Mouse (Mus musculus): Measurements from ENCODE around the gene Inhbc. TPM values are rescaled to one million over a fixed set of nuclear protein-coding genes. Genes with fewer than 3 reads are reported as not detected.
A peak's percentile ranks its signal among the peaks of the same experiment; 100 is the strongest.
"Not testable (repeated sequence)": the region's sequence is repeated elsewhere in the genome, so short reads cannot be mapped to it uniquely, and the experiment has no call there.

Gene Inhbc
- polyA plus RNA-seq, 1 experiment from 2014 or later, result not detected

DNA sequence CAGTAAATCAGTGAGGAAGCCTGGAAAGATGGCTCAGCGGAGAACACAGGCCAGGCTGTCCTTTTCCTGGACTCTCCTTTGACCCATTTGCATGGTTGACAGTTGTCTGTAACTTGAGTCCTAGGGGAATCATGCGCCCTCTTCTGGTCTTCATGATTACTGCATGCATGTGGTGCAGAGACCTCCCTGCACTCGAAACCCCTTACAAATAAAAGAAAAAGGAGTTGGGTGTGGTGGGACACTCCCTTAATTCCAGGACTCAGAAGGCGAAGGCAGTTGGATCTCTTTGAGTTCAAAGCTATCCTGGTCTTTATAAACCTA, 57.9 kb downstream of the Inhbc start:
- H3K9me3 ChIP-seq (ENCODE audit: low read depth, low read length), result no peaks in the 10 kb centered on the region
- H3K27me3 ChIP-seq (ENCODE audit: insufficient read depth, low read length), result no peaks in the 10 kb centered on the region
- H3K27ac ChIP-seq (ENCODE audit: low read depth), result peak overlapping the region; percentile 84
- no peaks in the 10 kb centered on the region for H3K4me1 ChIP-seq (ENCODE audit: insufficient read depth)
- peak overlapping the region; percentile 77 for H3K4me3 ChIP-seq (ENCODE audit: low read depth, low read length)
- DNase-seq (peak; percentile 97), ATAC-seq (ENCODE audit: insufficient read depth) (peak; percentile 71)
- peak overlapping the region; percentile 76 for H3K9ac ChIP-seq
- under 1% methylated on average over 4 of the region's 4 CpGs for WGBS
- H3K36me3 ChIP-seq (ENCODE audit: insufficient read depth), result peaks cover 23% of the 10 kb centered on the region
- TF ChIP-seq CTCF (IDR thresholded peaks at IDR 0.05; ENCODE audit: low read depth), result peak; percentile 92
- H3K4me2 ChIP-seq, result peak overlapping the region; percentile 67

DNA sequence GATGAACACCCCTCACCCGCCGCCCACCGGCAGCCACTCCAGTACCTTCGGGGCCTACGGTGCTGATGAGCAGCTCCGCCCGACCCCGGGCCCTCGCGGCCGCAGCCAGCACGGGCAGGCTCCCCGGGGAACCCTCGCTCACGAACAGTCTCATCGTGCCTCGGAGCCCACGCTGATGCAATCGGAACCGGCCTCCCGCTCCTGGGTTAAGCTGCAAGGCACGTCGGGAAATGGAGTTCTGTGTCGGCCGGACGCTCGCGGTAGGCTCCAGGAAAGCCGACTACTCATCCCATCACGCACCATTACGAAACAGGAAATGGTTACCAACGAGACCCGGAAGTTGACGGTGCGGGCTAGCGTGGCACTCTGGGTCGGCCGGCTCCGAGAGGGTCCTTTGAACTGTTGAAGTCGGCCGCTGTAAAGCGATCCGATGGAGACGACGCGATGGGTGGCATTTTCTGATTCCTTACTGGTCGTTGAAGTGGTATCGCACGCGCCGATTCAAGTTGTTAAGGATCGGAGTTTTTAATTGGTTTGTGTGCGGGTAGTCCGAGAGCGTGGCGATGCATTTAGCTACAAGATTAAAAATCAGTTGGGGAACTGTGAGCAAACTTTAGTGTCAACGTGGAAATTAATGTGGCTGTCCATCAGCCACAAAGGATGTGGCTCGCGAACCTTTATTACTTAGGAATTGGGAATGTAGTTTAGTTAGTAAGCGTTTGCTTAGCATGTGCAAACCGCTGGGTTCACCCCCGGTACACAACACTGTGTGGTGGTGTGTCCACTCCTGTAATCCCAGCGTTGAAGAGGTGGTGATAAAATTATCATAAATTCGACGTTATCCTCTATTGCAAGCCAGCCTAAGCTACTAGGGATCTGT, 58.5 kb downstream of the Inhbc start, which contains the start of gene Mars:
TSS of gene Mars (minus strand) at position 311 of the 880 bp plus-strand sequence.
- Histone ChIP-seq H3K36me3 (ENCODE audit: insufficient read depth) (peaks cover 29% of the 10 kb centered on the region), H3K4me3 (ENCODE audit: low read depth, low read length) (peak within 1 kb of the TSS; percentile 77), H3K27ac (ENCODE audit: low read depth) (peak within 1 kb of the TSS; percentile 84), H3K9me3 (ENCODE audit: low read depth, low read length) (no peaks in the 10 kb centered on the region), H3K4me1 (ENCODE audit: insufficient read depth) (no peaks in the 10 kb centered on the region), H3K27me3 (ENCODE audit: insufficient read depth, low read length) (no peaks in the 10 kb centered on the region), H3K4me2 (peak within 1 kb of the TSS; percentile 67), H3K9ac (peak within 1 kb of the TSS; percentile 76)
- under 1% methylated on average over 65 of the region's 65 CpGs for WGBS
- ATAC-seq (ENCODE audit: insufficient read depth) (peak; percentile 98), DNase-seq (peak; percentile 98)
- TF ChIP-seq CTCF (IDR thresholded peaks at IDR 0.05; ENCODE audit: low read depth), result no peak

DNA sequence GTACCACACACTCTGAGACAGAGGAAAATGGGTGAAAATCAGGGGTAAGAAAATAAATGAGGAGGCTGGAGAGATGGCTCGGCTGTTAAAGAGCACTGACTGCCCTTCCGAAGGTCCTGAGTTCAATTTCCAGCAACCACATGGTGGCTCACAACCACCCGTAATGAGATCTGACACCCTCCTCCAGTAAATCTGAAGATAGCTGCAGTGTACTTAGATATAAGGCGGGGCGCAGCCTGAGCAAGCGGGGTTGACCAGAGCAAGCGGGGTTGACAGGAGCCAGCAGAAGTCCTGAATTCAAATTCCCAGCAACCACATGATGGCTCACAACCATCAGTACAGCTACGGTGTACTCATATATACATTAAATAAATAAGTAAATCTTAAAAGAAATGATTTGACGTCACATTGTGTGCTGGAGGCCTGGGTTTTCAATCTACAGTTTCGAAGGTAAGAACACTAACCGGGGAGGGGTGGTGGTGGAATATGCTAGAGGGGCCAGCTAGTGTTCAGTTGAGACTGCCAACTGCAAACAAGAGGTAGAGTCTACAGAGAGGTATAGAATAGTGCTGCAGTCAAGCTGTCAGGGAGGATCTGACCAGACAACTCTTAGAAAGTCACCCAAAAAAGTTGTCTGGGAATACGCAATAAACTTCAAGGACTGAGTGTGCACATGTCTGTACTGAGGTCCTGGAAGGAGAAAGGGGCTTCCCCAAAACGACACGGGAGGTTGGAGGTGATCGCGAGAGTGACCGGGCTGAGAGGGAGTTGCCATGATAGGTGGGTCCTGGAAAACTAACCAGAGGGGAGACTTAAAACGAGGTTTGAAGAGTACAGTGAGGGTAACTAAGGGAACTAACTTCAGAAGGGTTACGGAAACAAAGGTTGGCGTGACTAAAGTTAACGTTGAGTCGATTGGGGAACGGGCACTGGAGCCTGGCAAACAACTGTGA, 59.4 kb downstream of the Inhbc start:
- Histone ChIP-seq H3K4me2 (peak overlapping the region; percentile 67), H3K9me3 (ENCODE audit: low read depth, low read length) (no peaks in the 10 kb centered on the region), H3K36me3 (ENCODE audit: insufficient read depth) (peaks cover 39% of the 10 kb centered on the region), H3K27ac (ENCODE audit: low read depth) (peak overlapping the region; percentile 67; the same call in 1 of the 2 replicates), H3K9ac (peak overlapping the region; percentile 76), H3K4me3 (ENCODE audit: low read depth, low read length) (peak overlapping the region; percentile 77), H3K4me1 (ENCODE audit: insufficient read depth) (no peaks in the 10 kb centered on the region), H3K27me3 (ENCODE audit: insufficient read depth, low read length) (no peaks in the 10 kb centered on the region)
- no peak for TF ChIP-seq CTCF (IDR thresholded peaks at IDR 0.05; ENCODE audit: low read depth)
- 30% methylated on average over 23 of the region's 23 CpGs for WGBS
- DNase-seq (peak; percentile 64), ATAC-seq (ENCODE audit: insufficient read depth) (peak; percentile 48)

DNA sequence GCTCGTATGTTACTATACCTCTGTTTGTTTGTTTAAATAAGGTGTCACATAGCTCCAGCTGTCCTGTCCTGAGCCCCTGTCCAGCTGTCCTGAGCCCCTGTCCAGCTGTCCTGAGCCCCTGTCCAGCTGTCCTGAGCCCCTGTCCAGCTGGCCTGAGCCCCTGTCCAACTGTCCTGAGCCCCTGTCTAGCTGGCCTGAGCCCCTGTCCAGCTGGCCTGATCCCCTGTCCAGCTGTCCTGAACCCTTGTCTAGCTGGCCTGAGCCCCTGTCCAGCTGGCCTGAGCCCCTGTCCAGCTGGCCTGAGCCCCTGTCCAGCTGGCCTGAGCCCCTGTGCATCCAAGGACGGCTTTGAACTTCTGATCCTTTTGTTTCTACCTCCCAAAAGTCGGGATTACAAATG, 61.1 kb downstream of the Inhbc start:
- ATAC-seq (ENCODE audit: insufficient read depth); H3K27me3 ChIP-seq (ENCODE audit: insufficient read depth, low read length); DNase-seq; H3K4me2 ChIP-seq; H3K27ac ChIP-seq (ENCODE audit: low read depth); H3K4me3 ChIP-seq (ENCODE audit: low read depth, low read length); H3K4me1 ChIP-seq (ENCODE audit: insufficient read depth); H3K9ac ChIP-seq; H3K9me3 ChIP-seq (ENCODE audit: low read depth, low read length): not testable (repeated sequence)
- peaks cover 55% of the 10 kb centered on the region for H3K36me3 ChIP-seq (ENCODE audit: insufficient read depth)
- WGBS, result 75% methylated on average over 3 of the region's 3 CpGs

Other genes with a start within 250 kb of the Inhbc start
- gene Os9, start 249.3 kb downstream of the Inhbc start, polyA plus RNA-seq (2014; fragmentation: Nextera tagmentation; extraction: Ambion mirVana), result 53.8 and 56.8 TPM in 2 replicates
- gene B4galnt1, start 205.2 kb downstream of the Inhbc start, polyA plus RNA-seq (2014; fragmentation: Nextera tagmentation; extraction: Ambion mirVana), result 2.9 and 4.4 TPM in 2 replicates
- gene Slc26a10, start 189.8 kb downstream of the Inhbc start, polyA plus RNA-seq (2014; fragmentation: Nextera tagmentation; extraction: Ambion mirVana), result 0.09 and 0.27 TPM in 2 replicates
- gene Arhgef25, start 180.3 kb downstream of the Inhbc start, polyA plus RNA-seq (2014; fragmentation: Nextera tagmentation; extraction: Ambion mirVana), result 45.8 and 48.7 TPM in 2 replicates
- 81.4 and 92.4 TPM in 2 replicates for gene Dtx3, start 174.7 kb downstream of the Inhbc start, polyA plus RNA-seq (2014; fragmentation: Nextera tagmentation; extraction: Ambion mirVana)
- 17.8 and 21.0 TPM in 2 replicates for gene Pip4k2c, start 158.8 kb downstream of the Inhbc start, polyA plus RNA-seq (2014; fragmentation: Nextera tagmentation; extraction: Ambion mirVana)
- gene Kif5a, start 107.1 kb downstream of the Inhbc start, polyA plus RNA-seq (2014; fragmentation: Nextera tagmentation; extraction: Ambion mirVana), result 0.64 and 1.0 TPM in 2 replicates
- 158 and 160 TPM in 2 replicates for gene Dctn2, start 104.1 kb downstream of the Inhbc start, polyA plus RNA-seq (2014; fragmentation: Nextera tagmentation; extraction: Ambion mirVana)
- gene Mbd6, start 81.4 kb downstream of the Inhbc start, polyA plus RNA-seq (2014; fragmentation: Nextera tagmentation; extraction: Ambion mirVana), result 19.1 and 19.4 TPM in 2 replicates
- gene Mars, start 58.6 kb downstream of the Inhbc start, polyA plus RNA-seq (2014; fragmentation: Nextera tagmentation; extraction: Ambion mirVana), result 128 and 132 TPM in 2 replicates
- 3.2 and 4.2 TPM in 2 replicates for gene Arhgap9, start 48.5 kb downstream of the Inhbc start, polyA plus RNA-seq (2014; fragmentation: Nextera tagmentation; extraction: Ambion mirVana)
- 14.7 and 16.9 TPM in 2 replicates for gene Gli1, start 28.5 kb downstream of the Inhbc start, polyA plus RNA-seq (2014; fragmentation: Nextera tagmentation; extraction: Ambion mirVana)
- gene Inhbe, start 16.0 kb downstream of the Inhbc start, polyA plus RNA-seq (2014; fragmentation: Nextera tagmentation; extraction: Ambion mirVana), result 0.04 TPM in 1 of 2 replicates, not detected in the other
- 31.9 and 33.8 TPM in 2 replicates for gene R3hdm2, start 9.9 kb upstream of the Inhbc start, polyA plus RNA-seq (2014; fragmentation: Nextera tagmentation; extraction: Ambion mirVana)
- 0.12 TPM in 1 of 2 replicates, not detected in the other for gene Stac3, start 131.3 kb upstream of the Inhbc start, polyA plus RNA-seq (2014; fragmentation: Nextera tagmentation; extraction: Ambion mirVana)
- 36.4 and 44.9 TPM in 2 replicates for gene Ndufa4l2, start 144.5 kb upstream of the Inhbc start, polyA plus RNA-seq (2014; fragmentation: Nextera tagmentation; extraction: Ambion mirVana)
- gene Shmt2, start 152.0 kb upstream of the Inhbc start, polyA plus RNA-seq (2014; fragmentation: Nextera tagmentation; extraction: Ambion mirVana), result 99.6 and 101 TPM in 2 replicates
- 0.14 and 0.22 TPM in 2 replicates for gene Nxph4, start 164.1 kb upstream of the Inhbc start, polyA plus RNA-seq (2014; fragmentation: Nextera tagmentation; extraction: Ambion mirVana)